10 mouse cellular contexts compared by ENCODE assay signal in genomic region chr12:5275507-5275936, GRCm38 (mm10).
DNase-seq lines count a peak whose midpoint lies in the region; ATAC-seq and TF ChIP-seq lines count a peak whose summit lies in the region.
"Had no signal": no experiment of that assay in that cellular context is flagged by ENCODE, and none has a peak within 500 bp of the region (broad histone marks: within the 10 kb centered on the region; RNA-seq: fewer than 3 reads in every experiment).

No protein-coding gene starts in this region.

- no peak for TF ChIP-seq CTCF in lung, adult 2 months (IDR thresholded peaks at IDR 0.05; ENCODE audit: insufficient read depth, low read length)

- H3K4me1 ChIP-seq in lung, adult 2 months (ENCODE audit: control insufficient read depth, insufficient read depth, low read length): no peaks in the 10 kb centered on the region
- H3K4me1 ChIP-seq in hindbrain, embryonic 13.5 days (replicated peaks): peaks cover 40% of the 10 kb centered on the region
- peaks cover 20% of the 10 kb centered on the region; the same call in 1 of the 2 replicates for H3K4me1 ChIP-seq in stomach, embryonic 15.5 days
- peaks cover 3% of the 10 kb centered on the region; the same call in 1 of the 2 replicates for H3K4me1 ChIP-seq in kidney, embryonic 14.5 days (ENCODE audit: control insufficient read depth, insufficient read depth, low read length)
- H3K4me1 ChIP-seq: liver, embryonic 13.5 days had no signal

- peak; percentile 57; the same call in 1 of the 2 replicates for ATAC-seq in hindbrain, embryonic 13.5 days (ENCODE audit: low FRiP score)
- peak; percentile 13; the same call in 1 of the 2 replicates for ATAC-seq in stomach, embryonic 15.5 days (ENCODE audit: insufficient read depth, low FRiP score, low read depth)
- ATAC-seq in kidney, embryonic 14.5 days (ENCODE audit: low FRiP score, low TSS enrichment): no peak

- no peak for TF ChIP-seq POLR2A in lung, adult 2 months (IDR thresholded peaks at IDR 0.05; ENCODE audit: borderline replicate concordance, extremely low read depth, low read depth, low read length)

- no peak overlapping the region for H3K9ac ChIP-seq in hindbrain, embryonic 13.5 days
- no peak overlapping the region for H3K9ac ChIP-seq in stomach, embryonic 15.5 days
- H3K9ac ChIP-seq in kidney, embryonic 14.5 days (ENCODE audit: low read depth, low read length): no peak overlapping the region
- H3K9ac ChIP-seq: embryonic facial prominence, embryonic 15.5 days; liver, embryonic 13.5 days had no signal

- WGBS in lung, adult 2 months: 76% methylated on average over 6 of the region's 6 CpGs
- WGBS in hindbrain, embryonic 13.5 days: 58% methylated on average over 6 of the region's 6 CpGs
- 56% methylated on average over 6 of the region's 6 CpGs for WGBS in stomach, embryonic 15.5 days
- WGBS in kidney, embryonic 14.5 days: 84% methylated on average over 6 of the region's 6 CpGs

- peak; percentile 35 to 57 for DNase-seq in lung, adult 18-20 months
- no peak for DNase-seq in lung, adult 2 months
- DNase-seq in lung, postnatal 14 days: peak; percentile 47
- DNase-seq in cerebellum, postnatal 14 days: no peak
- no peak for DNase-seq in layer of hippocampus, adult 8-10 months (ENCODE audit: low spot score in 2 of 2)
- DNase-seq: liver, embryonic 13.5 days had no signal

- no peaks in the 10 kb centered on the region for H3K9me3 ChIP-seq in hindbrain, embryonic 13.5 days
- no peaks in the 10 kb centered on the region for H3K9me3 ChIP-seq in stomach, embryonic 15.5 days
- no peaks in the 10 kb centered on the region for H3K9me3 ChIP-seq in kidney, embryonic 14.5 days (ENCODE audit: control insufficient read depth, low read length)
- H3K9me3 ChIP-seq: embryonic facial prominence, embryonic 15.5 days; liver, embryonic 13.5 days had no signal

- peak overlapping the region; percentile 5; the same call in 1 of the 2 replicates for H3K27ac ChIP-seq in hindbrain, embryonic 13.5 days
- H3K27ac ChIP-seq in stomach, embryonic 15.5 days: peak overlapping the region; percentile 40
- no peak overlapping the region for H3K27ac ChIP-seq in kidney, embryonic 14.5 days (ENCODE audit: low read depth, low read length)
- H3K27ac ChIP-seq: embryonic facial prominence, embryonic 15.5 days; liver, embryonic 13.5 days had no signal

- H3K4me3 ChIP-seq in lung, adult 2 months (replicated peaks; ENCODE audit: extremely low read depth, low read depth, low read length): no peak overlapping the region
- H3K4me3 ChIP-seq in hindbrain, embryonic 13.5 days: no peak overlapping the region
- H3K4me3 ChIP-seq in stomach, embryonic 15.5 days (replicated peaks): no peak overlapping the region
- no peak overlapping the region for H3K4me3 ChIP-seq in kidney, embryonic 14.5 days (ENCODE audit: low read length)
- H3K4me3 ChIP-seq: embryonic facial prominence, embryonic 15.5 days; liver, embryonic 13.5 days had no signal

- H3K4me2 ChIP-seq in hindbrain, embryonic 13.5 days: no peak overlapping the region
- H3K4me2 ChIP-seq in stomach, embryonic 15.5 days: no peak overlapping the region
- H3K4me2 ChIP-seq in kidney, embryonic 14.5 days (replicated peaks; ENCODE audit: low read depth, low read length): no peak overlapping the region
- H3K4me2 ChIP-seq: embryonic facial prominence, embryonic 15.5 days; liver, embryonic 13.5 days had no signal

- H3K36me3 ChIP-seq in hindbrain, embryonic 13.5 days: no peaks in the 10 kb centered on the region
- no peaks in the 10 kb centered on the region for H3K36me3 ChIP-seq in stomach, embryonic 15.5 days
- no peaks in the 10 kb centered on the region for H3K36me3 ChIP-seq in kidney, embryonic 14.5 days (ENCODE audit: control insufficient read depth, insufficient read depth, low read length)
- H3K36me3 ChIP-seq: embryonic facial prominence, embryonic 15.5 days; liver, embryonic 13.5 days had no signal

- no peaks in the 10 kb centered on the region for H3K27me3 ChIP-seq in hindbrain, embryonic 13.5 days
- H3K27me3 ChIP-seq in stomach, embryonic 15.5 days (replicated peaks): no peaks in the 10 kb centered on the region
- no peaks in the 10 kb centered on the region for H3K27me3 ChIP-seq in kidney, embryonic 14.5 days (ENCODE audit: control insufficient read depth, insufficient read depth, low read length)
- H3K27me3 ChIP-seq: embryonic facial prominence, embryonic 15.5 days; liver, embryonic 13.5 days had no signal

Comparison
In these comparisons a context has a peak if more than half of its experiments do, and no peak if none do; other contexts are left out.
1. DNase-seq: peak in lung, adult 18-20 months (2 of 2) and lung, postnatal 14 days (single experiment); none in lung, adult 2 months (single experiment), cerebellum, postnatal 14 days (0 of 2) and layer of hippocampus, adult 8-10 months (0 of 2).